Mouse (Mus musculus) urinary bladder, postnatal 14 days (tissue): ENCODE measurements around the gene Ltb.
"Not testable (repeated sequence)": the region's sequence is repeated elsewhere in the genome, so short reads cannot be mapped to it uniquely, and the experiment has no call there.

Experiments used
- DNase-seq: peaks from one replicate; pipeline ENCODE4 v3.0.0; 2021; ENCODE audit warnings: low spot score

The Ltb gene

DNA sequence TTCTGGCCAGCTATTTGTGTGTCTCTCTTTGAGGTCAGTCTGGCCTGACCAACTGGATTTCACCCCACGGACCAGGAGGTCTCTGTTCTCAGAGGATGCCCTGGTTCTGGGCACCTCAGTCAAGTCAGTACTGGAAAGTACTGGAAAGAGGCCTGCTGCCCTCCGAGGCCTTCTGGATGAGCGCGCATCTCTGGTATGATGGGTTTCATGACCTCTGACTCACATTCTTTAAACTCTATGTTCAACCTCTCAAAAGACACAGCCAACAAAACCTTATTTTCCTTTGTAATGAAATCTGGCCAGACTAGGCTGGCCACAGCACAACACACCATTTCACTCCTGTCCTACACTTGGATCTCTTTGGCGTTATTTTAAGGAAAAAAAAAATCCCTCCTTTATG lies 31.2 kb downstream of the Ltb start:
- DNase-seq, result no peak

- no peak for DNase-seq
Measured at GRCm38 (mm10) chr17:35226561-35227046, 32.4 kb downstream of the Ltb start.

DNA sequence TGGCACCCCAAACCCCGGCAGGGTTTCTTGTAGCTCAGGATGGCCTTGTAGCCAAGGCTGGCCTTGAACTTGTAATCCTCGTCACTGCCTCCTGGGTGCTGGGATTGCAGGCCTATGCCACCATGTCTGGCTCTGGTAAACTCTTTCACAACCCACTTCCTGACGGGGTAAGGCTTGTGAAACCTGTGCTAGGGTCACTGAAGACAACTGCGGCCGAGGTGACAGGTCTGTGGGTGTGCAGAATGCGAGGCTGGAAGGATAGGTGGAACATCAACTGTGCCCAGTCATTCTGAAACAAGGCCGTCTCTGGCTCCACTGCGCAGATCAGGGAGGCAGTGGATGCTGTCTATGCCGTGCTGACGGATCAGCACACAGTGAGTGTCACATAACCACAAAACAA lies 36.8 kb downstream of the Ltb start:
- no peak for DNase-seq

DNA sequence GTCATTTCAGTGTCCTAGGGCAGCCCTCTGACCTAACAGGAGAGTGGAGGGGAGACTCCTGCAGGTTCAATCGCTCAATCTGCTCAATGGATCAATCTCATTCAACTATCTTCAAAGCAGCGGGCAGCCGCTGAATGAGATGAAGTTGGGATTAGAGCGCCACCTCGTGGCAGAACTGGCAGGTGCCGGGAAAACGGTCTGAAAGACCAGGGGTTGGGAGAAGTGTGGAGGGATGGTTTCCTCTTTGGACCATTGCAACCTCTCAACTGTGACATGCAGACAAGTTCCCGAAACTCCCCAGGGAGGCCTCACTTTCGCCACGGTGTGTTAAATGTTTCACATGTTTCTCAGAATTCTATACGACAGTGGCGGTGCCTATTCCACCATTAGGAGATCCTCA lies 37.8 kb downstream of the Ltb start:
- DNase-seq, result peak; percentile 84

- DNase-seq, result no peak
Measured at GRCm38 (mm10) chr17:35232659-35233058, 38.4 kb downstream of the Ltb start.

GRCm38 (mm10) chr17:35233114-35233980 lies 39.1 kb downstream of the Ltb start, which contains the start of gene Atp6v1g2:
Gene Atp6v1g2 (plus strand): TSS chr17:35233660.
- no peak for DNase-seq

GRCm38 (mm10) chr17:35234090-35234489 lies 39.9 kb downstream of the Ltb start:
- not testable (repeated sequence) for DNase-seq

DNA sequence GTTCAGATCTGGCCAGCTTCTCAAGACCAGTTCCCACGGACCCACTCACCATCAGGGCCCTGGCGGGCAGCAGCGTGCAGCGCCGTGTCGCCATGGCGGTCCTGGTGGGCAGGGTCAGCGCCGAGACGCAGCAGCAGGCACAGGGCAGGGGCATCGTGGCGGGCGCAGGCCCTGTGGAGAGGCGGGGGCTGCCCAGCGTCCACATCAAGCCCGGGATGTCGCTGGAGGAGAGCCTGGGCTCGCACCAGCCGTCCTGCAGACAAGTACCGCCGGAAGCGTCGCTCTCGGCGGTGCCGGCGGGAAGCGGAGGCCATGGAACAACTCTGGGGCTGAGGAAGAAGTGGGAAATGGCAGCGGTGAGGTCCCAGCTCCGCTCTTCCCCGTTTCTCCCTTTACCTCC lies 40.7 kb downstream of the Ltb start:
- peak; percentile 44 for DNase-seq

GRCm38 (mm10) chr17:35235614-35236389 lies 41.6 kb downstream of the Ltb start, which contains the start of gene Nfkbil1:
Gene Nfkbil1 (minus strand): TSS chr17:35235792.
- DNase-seq, result peak; percentile 91

DNA sequence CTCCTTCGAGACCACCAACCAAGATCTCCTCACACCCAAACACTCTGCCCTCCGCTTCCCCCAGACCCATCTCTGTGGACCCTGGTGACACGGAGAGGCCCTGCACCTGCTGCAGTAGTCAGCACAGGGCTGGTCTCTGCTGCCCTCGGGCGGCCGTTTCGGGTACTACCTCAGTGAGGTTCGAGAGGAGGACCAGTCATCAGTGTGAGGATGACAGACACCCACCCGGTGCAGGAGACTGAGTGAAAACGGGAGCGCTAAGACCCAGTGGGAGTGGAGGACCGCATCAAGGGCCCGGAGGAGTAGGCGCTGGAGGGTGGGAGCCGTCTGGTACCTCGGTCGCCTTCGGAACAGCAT lies 42.1 kb downstream of the Ltb start:
- peak; percentile 98 for DNase-seq

GRCm38 (mm10) chr17:35236996-35237395 lies 42.8 kb downstream of the Ltb start:
- no peak for DNase-seq

DNA sequence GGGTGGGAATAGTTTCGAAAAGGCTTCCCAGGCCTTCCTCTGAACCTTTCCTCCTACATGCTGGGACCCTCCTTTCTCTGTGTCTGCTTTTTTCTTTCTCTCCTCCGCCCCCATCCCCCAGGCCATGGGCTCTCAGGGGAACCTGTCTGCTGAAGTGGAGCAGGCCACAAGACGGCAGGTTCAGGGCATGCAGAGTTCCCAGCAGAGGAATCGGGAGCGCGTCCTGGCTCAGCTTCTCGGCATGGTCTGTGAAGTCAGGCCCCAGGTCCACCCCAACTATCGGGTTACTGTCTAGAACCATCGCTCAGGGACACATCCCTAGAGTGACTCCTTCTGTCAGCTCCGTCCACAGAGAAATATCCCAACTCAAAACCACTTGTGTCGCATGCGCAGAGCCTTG lies 43.3 kb downstream of the Ltb start:
- no peak for DNase-seq

- DNase-seq, result no peak
Measured at GRCm38 (mm10) chr17:35239700-35240099, 45.5 kb downstream of the Ltb start.

- no peak for DNase-seq
Measured at GRCm38 (mm10) chr17:35240384-35241304, 46.4 kb downstream of the Ltb start.

DNA sequence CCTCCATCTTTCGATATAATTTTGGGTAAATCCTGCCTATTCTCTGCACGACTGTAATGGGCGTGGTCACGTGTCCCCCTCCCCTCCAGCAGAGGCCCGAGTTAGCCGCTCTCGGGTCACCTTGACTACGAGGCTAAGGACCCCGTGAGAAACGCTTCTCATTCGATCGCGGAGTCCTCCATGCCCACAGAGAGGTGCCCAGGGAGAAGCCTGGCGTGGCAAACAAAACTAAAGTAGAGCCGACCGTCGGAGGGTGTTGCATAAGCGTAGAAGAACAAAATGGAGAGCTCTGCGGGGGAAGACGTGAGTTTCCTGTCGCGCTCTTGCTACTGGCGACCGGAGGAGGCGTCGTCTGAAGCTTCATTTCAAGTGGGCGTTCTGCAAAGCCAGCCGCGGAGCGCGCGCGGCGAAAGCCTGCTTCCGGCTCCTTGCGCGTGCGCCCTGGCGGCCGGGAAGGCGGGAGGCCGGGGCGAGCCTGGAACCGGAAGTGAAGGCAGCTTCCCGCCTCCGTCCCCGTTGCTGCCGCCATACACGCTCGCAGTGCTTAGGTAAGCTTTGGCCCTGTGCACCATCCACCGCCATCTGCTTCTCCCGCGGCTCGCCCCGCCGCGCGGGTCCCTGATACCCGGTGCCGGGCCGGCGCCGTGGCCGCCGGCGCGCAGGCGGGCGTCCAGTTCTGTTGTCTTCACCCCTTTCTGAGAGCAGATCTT lies 47.2 kb downstream of the Ltb start, which contains the start of gene Ddx39b:
Gene Ddx39b, plus strand, starts transcription at position 442 of the 710 bp plus-strand sequence.
- peak; percentile 96 for DNase-seq

DNA sequence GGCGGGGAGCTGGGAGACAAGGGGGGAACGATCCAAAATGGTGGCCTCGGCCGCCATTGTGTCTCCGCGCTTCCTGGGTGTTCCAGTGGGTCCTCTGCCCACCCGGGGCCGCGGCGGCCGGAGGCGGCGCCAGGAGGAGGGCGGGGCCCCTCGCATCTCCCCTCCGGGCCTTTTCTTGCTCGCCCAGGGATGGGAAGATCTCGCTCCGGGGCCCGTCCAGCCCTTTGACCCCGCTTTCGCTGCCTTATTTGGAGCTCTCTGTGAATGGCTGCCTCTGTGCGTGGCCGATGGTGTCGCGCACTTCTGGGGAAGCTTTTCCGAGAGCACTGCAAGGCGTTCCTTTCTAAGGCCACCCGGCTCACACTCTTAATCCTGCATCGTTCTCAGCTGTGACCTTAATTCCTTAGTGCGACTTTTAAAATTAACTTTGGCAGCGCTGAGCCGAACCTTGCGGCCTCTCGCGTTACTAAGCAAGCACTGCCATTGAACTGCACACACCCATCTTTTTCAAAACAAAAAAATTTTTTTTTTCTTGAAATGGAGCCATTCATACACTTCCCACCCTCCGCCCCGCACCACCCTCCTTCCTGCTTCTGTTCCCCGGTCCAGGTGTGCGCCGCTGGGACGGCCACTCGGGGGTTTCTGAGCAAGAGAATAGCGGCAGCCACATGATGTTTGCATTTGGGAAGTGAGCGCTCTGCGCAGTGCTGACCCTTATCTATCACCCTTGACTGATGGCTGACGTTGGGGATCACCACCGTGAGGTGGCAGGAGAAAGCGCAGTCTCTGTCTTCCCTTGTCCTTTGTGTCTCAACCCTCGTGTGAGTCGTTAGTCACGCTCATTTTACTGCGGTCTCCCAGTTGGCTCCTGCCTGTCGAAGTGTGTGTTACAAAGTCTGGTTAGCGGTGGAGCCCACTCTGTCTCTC lies 48.0 kb downstream of the Ltb start:
- peak; percentile 71 for DNase-seq

DNA sequence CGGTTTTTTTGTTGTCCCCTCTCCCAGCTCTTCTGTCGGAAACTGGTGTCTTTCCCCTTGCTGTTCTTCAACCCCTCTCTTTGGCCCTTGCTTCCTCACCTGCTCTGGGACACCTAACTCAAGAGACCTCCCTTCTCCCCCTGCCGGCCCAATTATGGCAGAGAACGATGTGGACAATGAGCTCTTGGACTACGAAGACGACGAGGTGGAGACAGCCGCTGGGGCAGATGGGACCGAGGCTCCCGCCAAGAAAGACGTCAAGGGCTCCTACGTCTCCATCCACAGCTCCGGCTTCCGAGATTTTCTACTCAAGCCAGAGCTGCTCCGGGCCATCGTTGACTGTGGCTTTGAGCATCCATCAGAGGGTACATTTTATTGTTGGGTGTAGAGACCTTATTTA lies 48.8 kb downstream of the Ltb start:
- DNase-seq, result peak; percentile 69

- DNase-seq, result no peak
Measured at GRCm38 (mm10) chr17:35244999-35245398, 50.8 kb downstream of the Ltb start.
